Mouse (Mus musculus) layer of hippocampus, adult 18-20 months (tissue): ENCODE results near the gene Btbd35f28. TPM values are rescaled to one million over a fixed set of nuclear protein-coding genes. Genes with fewer than 3 reads are reported as not detected.
"Not testable (repeated sequence)": the region's sequence is repeated elsewhere in the genome, so short reads cannot be mapped to it uniquely, and the experiment has no call there.

Experiments used
- DNase-seq, 2 experiments: peaks; one replicate each; pipeline ENCODE4 v3.0.0; 2022; ENCODE audit warnings: low spot score in 2 of 2
- long read RNA-seq: library from polyadenylated mRNA; stranded (forward); transcript quantifications from one replicate; pipeline ENCODE4 v2.0.0, GENCODE M21; 2021
- total RNA-seq, 2 experiments: library from RNA; stranded (reverse); gene quantifications; 2 replicates each; pipeline ENCODE4 v1.2.3; 2021

Gene Btbd35f28
- total RNA-seq = not detected
- long read RNA-seq = 0 reads

- not testable (repeated sequence) for DNase-seq
These were observed at the start of gene Btbd35f28 for GRCm38 (mm10) chrX:4196276-4196675. Gene Btbd35f28, plus strand, starts transcription at chrX:4196576.

Other genes with a start within 250 kb of the Btbd35f28 start
- not detected for gene Btbd35f16, start 239.6 kb upstream of the Btbd35f28 start, total RNA-seq
- not detected for gene Btbd35f3, start 158.9 kb upstream of the Btbd35f28 start, total RNA-seq
- not detected for gene Btbd35f20, start 94.7 kb downstream of the Btbd35f28 start, total RNA-seq
- not detected for gene Btbd35f17, start 174.1 kb downstream of the Btbd35f28 start, total RNA-seq